Mouse (Mus musculus): ENCODE results near the gene 1700025G04Rik. TPM values are rescaled to one million over a fixed set of nuclear protein-coding genes. Genes with fewer than 3 reads are reported as not detected.

The 1700025G04Rik gene
- total and polyA plus RNA-seq, 2 experiments = 0.39 to 1.1 TPM

- Histone ChIP-seq H3K27me3 (ENCODE audit: control insufficient read depth, insufficient read depth, low read length) (no peaks in the 10 kb centered on the region), H3K27ac (replicated peaks; ENCODE audit: insufficient read depth, low read depth, low read length) (no peak overlapping the region), H3K4me1 (ENCODE audit: control insufficient read depth, insufficient read depth, low read length) (no peaks in the 10 kb centered on the region), H3K79me2 (ENCODE audit: control insufficient read depth, insufficient read depth, low read length) (no peaks in the 10 kb centered on the region), H3K4me3 (ENCODE audit: insufficient read depth, low read depth, low read length) (no peak overlapping the region), H3K9ac (ENCODE audit: low read depth, low read length) (no peak overlapping the region), H3K36me3 (ENCODE audit: control insufficient read depth, insufficient read depth, low read length) (no peaks in the 10 kb centered on the region)
- 86% methylated on average over 5 of the region's 5 CpGs for WGBS
- no peak for TF ChIP-seq POLR2A (IDR thresholded peaks at IDR 0.05; ENCODE audit: extremely low read depth, insufficient read depth, low read length)
- TF ChIP-seq CTCF (IDR thresholded peaks at IDR 0.05; ENCODE audit: low read depth, low read length) = no peak
- no peak for DNase-seq (ENCODE audit: extremely low read depth, low read depth, low spot score)
Observed at GRCm38 (mm10) chr1:151887631-151888030, 202.3 kb downstream of the 1700025G04Rik start.

- no peak overlapping the region for H3K4me3 ChIP-seq (ENCODE audit: insufficient read depth, low read depth, low read length)
- H3K9ac ChIP-seq (ENCODE audit: low read depth, low read length) = no peak overlapping the region
- TF ChIP-seq CTCF (IDR thresholded peaks at IDR 0.05; ENCODE audit: low read depth, low read length) (no peak), POLR2A (IDR thresholded peaks at IDR 0.05; ENCODE audit: extremely low read depth, insufficient read depth, low read length) (no peak)
- H3K27me3 ChIP-seq (ENCODE audit: control insufficient read depth, insufficient read depth, low read length) = no peaks in the 10 kb centered on the region
- H3K36me3 ChIP-seq (ENCODE audit: control insufficient read depth, insufficient read depth, low read length) = no peaks in the 10 kb centered on the region
- H3K79me2 ChIP-seq (ENCODE audit: control insufficient read depth, insufficient read depth, low read length) = no peaks in the 10 kb centered on the region
- DNase-seq (ENCODE audit: extremely low read depth, low read depth, low spot score) = no peak
- no peak overlapping the region for H3K27ac ChIP-seq (replicated peaks; ENCODE audit: insufficient read depth, low read depth, low read length)
- no peaks in the 10 kb centered on the region for H3K4me1 ChIP-seq (ENCODE audit: control insufficient read depth, insufficient read depth, low read length)
- 81% methylated on average over 10 of the region's 10 CpGs for WGBS
Observed at GRCm38 (mm10) chr1:151887126-151887525, 202.8 kb downstream of the 1700025G04Rik start.

DNA sequence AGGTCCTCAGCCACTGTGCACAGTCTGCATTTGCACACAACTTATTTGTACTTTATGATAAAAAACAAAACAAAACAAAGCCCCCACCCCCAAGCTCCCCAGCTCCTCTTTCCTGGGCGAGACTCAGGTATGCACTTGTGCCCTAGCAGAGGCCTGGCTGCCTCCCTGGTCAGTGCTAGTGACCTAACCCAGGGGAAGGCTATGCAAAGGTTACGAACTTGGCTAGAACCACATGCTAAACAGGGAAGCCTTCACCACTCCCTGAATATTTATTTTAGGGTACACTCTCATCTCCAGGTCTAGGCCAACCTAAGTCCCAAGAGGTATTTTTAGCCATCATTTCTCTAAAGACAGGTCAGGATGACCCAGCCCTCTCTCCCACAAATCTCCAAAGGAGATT lies 203.8 kb downstream of the 1700025G04Rik start:
- Histone ChIP-seq H3K36me3 (ENCODE audit: control insufficient read depth, insufficient read depth, low read length) (no peaks in the 10 kb centered on the region), H3K27me3 (ENCODE audit: control insufficient read depth, insufficient read depth, low read length) (no peaks in the 10 kb centered on the region), H3K79me2 (ENCODE audit: control insufficient read depth, insufficient read depth, low read length) (no peaks in the 10 kb centered on the region), H3K9ac (ENCODE audit: low read depth, low read length) (no peak overlapping the region), H3K27ac (replicated peaks; ENCODE audit: insufficient read depth, low read depth, low read length) (no peak overlapping the region), H3K4me3 (ENCODE audit: insufficient read depth, low read depth, low read length) (no peak overlapping the region), H3K4me1 (ENCODE audit: control insufficient read depth, insufficient read depth, low read length) (no peaks in the 10 kb centered on the region)
- 75% methylated on average over 2 of the region's 2 CpGs for WGBS
- TF ChIP-seq POLR2A (IDR thresholded peaks at IDR 0.05; ENCODE audit: extremely low read depth, insufficient read depth, low read length) = no peak
- TF ChIP-seq CTCF (IDR thresholded peaks at IDR 0.05; ENCODE audit: low read depth, low read length) = no peak
- DNase-seq (ENCODE audit: extremely low read depth, low read depth, low spot score) = no peak

- no peak overlapping the region for H3K4me3 ChIP-seq (ENCODE audit: insufficient read depth, low read depth, low read length)
- no peak overlapping the region for H3K9ac ChIP-seq (ENCODE audit: low read depth, low read length)
- no peaks in the 10 kb centered on the region for H3K36me3 ChIP-seq (ENCODE audit: control insufficient read depth, insufficient read depth, low read length)
- no peaks in the 10 kb centered on the region for H3K27me3 ChIP-seq (ENCODE audit: control insufficient read depth, insufficient read depth, low read length)
- TF ChIP-seq CTCF (IDR thresholded peaks at IDR 0.05; ENCODE audit: low read depth, low read length) = no peak
- TF ChIP-seq POLR2A (IDR thresholded peaks at IDR 0.05; ENCODE audit: extremely low read depth, insufficient read depth, low read length) = no peak
- DNase-seq (ENCODE audit: extremely low read depth, low read depth, low spot score) = no peak
- WGBS = 89% methylated on average over 1 of the region's 1 CpGs
- no peaks in the 10 kb centered on the region for H3K4me1 ChIP-seq (ENCODE audit: control insufficient read depth, insufficient read depth, low read length)
- no peak overlapping the region for H3K27ac ChIP-seq (replicated peaks; ENCODE audit: insufficient read depth, low read depth, low read length)
- H3K79me2 ChIP-seq (ENCODE audit: control insufficient read depth, insufficient read depth, low read length) = no peaks in the 10 kb centered on the region
Observed at GRCm38 (mm10) chr1:151881253-151881652, 208.7 kb downstream of the 1700025G04Rik start.

DNA sequence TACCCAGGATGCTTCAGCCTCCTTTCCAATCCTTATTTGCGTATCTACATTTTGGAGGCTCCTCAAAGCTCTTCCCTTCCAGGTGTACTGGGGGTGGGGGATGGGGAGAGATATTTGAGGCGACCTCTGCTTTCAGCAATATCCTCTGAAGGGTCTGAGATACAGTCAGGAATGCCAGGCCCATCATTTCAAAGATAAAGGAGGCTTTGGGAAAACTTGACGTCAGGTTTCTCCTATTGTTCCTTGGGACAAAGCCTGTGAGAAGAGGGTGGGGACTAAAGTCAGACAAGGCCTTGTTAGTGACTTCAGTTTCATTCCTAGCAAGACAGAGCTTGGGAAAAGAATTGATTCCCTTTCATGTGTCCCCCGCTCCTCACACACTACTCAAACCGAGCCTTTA lies 209.2 kb downstream of the 1700025G04Rik start:
- Histone ChIP-seq H3K27me3 (ENCODE audit: control insufficient read depth, insufficient read depth, low read length) (no peaks in the 10 kb centered on the region), H3K27ac (replicated peaks; ENCODE audit: insufficient read depth, low read depth, low read length) (no peak overlapping the region), H3K79me2 (ENCODE audit: control insufficient read depth, insufficient read depth, low read length) (no peaks in the 10 kb centered on the region), H3K4me1 (ENCODE audit: control insufficient read depth, insufficient read depth, low read length) (no peaks in the 10 kb centered on the region), H3K4me3 (ENCODE audit: insufficient read depth, low read depth, low read length) (no peak overlapping the region), H3K36me3 (ENCODE audit: control insufficient read depth, insufficient read depth, low read length) (no peaks in the 10 kb centered on the region), H3K9ac (ENCODE audit: low read depth, low read length) (no peak overlapping the region)
- WGBS = 75% methylated on average over 5 of the region's 5 CpGs
- TF ChIP-seq POLR2A (IDR thresholded peaks at IDR 0.05; ENCODE audit: extremely low read depth, insufficient read depth, low read length) (no peak), CTCF (IDR thresholded peaks at IDR 0.05; ENCODE audit: low read depth, low read length) (no peak)
- no peak for DNase-seq (ENCODE audit: extremely low read depth, low read depth, low spot score)

DNA sequence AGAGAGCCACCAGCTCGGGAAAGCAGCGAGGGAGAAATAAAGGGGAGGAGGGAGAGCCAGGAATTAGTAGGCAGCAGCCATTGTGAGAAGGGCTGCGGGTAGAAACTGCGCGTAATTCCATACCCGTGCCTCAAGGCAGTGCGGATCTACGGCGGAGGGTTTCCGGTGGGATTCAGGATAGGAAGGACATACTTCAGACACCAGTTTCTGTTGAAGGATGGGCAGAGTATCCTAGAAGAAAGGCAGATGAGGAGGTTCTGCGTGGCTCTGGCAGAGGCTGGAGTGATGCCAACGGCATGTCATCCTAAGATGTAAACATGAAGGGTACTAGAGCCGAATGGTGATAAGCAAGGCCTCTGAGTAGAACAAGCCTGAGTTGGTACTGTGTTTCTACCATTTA lies 210.0 kb downstream of the 1700025G04Rik start:
- Histone ChIP-seq H3K9ac (ENCODE audit: low read depth, low read length) (no peak overlapping the region), H3K27ac (replicated peaks; ENCODE audit: insufficient read depth, low read depth, low read length) (no peak overlapping the region), H3K4me1 (ENCODE audit: control insufficient read depth, insufficient read depth, low read length) (no peaks in the 10 kb centered on the region), H3K4me3 (ENCODE audit: insufficient read depth, low read depth, low read length) (no peak overlapping the region), H3K79me2 (ENCODE audit: control insufficient read depth, insufficient read depth, low read length) (no peaks in the 10 kb centered on the region), H3K36me3 (ENCODE audit: control insufficient read depth, insufficient read depth, low read length) (no peaks in the 10 kb centered on the region), H3K27me3 (ENCODE audit: control insufficient read depth, insufficient read depth, low read length) (no peaks in the 10 kb centered on the region)
- no peak for DNase-seq (ENCODE audit: extremely low read depth, low read depth, low spot score)
- 86% methylated on average over 13 of the region's 13 CpGs for WGBS
- TF ChIP-seq POLR2A (IDR thresholded peaks at IDR 0.05; ENCODE audit: extremely low read depth, insufficient read depth, low read length) (no peak), CTCF (IDR thresholded peaks at IDR 0.05; ENCODE audit: low read depth, low read length) (no peak)

Data from liver, adult 2 months (tissue).